Mouse (Mus musculus): ENCODE data around the gene Gjb5. TPM values are rescaled to one million over a fixed set of nuclear protein-coding genes. Genes with fewer than 3 reads are reported as not detected.

Gjb5 gene
- total RNA-seq, 2 experiments from 2014 or later = not detected

DNA sequence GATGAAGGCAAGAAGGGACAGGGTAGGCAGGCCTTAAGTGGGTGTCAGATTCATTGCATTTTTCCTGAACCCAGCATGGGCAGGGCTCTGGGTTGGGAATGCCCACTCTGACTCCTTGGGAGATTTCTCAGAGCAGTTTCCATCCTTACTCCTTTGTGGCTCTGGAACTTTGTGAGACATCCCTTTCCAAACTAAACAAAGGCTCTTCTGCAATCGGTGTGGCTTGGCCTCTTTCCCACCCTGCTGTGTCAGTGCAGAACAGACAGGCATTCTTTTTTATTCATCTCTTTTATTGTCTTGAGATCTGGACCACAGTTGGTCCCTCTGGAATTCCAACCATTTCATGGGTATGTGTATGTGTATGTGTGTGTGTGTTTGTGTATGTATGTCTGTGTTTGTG lies 5.4 kb downstream of the Gjb5 start:
- no peak for ATAC-seq (replicated peaks; ENCODE audit: poor library complexity)

DNA sequence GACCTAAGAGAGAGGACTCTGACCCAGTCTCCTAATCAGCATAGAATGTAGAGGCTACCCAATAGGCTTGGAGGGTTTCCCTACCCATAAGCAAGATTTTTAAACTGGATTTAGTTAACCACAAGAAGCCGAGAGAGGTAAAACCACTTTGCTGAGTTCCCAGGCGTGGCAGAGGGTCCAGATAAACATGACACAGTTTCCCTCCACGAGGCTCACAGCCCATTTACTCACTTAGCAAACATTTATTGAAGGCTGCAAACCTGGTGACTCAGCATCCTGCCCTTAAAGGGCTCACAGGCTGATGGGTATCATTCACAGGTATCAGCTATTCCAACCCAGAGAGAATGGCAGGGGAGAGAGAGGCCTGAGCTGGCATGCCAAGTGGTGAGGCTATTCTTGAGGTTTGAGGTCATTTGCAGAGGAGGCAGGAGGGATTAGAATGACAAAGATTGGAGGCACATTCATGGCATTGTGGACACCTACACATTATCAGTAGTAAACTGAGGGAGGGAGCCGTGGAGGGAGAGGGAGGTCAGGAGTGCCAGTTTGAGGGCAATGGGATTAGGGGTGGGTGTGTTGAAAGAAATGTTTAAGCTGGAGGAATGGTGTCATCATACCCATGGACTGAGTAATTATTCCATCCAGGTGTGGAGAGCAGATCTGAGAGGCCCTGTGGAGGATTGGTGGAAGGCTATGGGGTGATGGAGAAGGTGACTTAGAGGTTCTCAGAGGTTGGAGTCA lies 8.3 kb downstream of the Gjb5 start:
- ATAC-seq (replicated peaks; ENCODE audit: poor library complexity) = no peak

DNA sequence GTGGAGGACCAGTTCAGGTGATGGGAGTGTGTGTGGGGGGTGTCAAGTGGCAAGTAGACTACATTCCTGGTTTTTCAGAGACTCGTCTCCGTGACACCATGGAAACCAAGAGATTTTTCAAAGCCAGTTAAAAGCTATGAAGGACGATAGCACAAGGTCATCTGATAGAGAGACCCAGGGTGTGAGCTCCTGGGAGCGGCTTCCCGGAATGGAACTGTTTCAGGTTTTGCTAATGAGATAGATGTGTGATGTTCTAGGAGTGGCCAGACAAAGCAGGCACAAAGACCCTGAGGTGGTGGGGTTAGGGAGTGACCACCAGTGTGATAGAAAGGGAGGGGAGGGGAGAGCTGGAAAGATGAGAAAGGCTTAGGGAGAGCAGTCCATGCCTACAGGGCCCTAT lies 13.0 kb downstream of the Gjb5 start:
- no peak for ATAC-seq (replicated peaks; ENCODE audit: poor library complexity)

DNA sequence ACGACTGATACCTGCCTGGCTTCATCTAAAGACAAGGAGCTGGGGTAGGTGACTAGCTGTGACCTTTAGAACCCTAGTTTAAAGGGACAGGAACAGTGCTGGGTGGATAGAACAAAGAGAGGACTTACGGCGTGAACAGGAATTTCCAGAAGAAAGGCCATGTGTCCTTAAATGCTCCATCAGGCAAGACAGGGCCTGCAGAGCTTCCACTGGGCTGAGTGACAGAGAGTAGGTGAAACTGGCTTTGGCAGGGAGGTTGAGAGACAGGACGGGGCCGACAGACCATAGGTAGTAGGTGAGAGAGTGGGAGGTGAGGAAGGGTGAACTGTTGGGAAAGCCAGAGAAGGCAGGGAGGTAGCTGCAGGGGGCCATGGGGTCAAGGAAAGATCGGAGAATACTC lies 16.6 kb downstream of the Gjb5 start:
- ATAC-seq (replicated peaks; ENCODE audit: poor library complexity) = no peak

DNA sequence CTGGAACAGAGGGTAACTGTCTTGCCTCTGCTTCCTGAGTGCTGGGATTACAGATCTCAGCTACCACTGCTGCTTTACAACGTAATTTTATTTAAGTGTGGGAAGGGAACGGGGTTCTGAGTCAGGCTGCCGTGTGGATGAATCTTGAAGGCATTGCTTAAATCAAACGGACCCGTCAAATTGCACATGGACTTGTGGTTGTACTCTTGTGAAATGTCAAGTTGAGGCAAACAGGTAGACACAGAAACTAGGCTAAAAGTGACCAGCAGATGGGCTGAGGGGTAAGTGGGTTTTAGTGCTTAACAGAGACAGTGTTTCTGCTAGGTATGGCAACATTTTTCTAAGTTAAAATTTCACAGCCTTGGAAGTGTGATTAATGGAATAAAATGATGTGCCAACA lies 20.3 kb downstream of the Gjb5 start:
- ATAC-seq (replicated peaks; ENCODE audit: poor library complexity) = peak; percentile 76

DNA sequence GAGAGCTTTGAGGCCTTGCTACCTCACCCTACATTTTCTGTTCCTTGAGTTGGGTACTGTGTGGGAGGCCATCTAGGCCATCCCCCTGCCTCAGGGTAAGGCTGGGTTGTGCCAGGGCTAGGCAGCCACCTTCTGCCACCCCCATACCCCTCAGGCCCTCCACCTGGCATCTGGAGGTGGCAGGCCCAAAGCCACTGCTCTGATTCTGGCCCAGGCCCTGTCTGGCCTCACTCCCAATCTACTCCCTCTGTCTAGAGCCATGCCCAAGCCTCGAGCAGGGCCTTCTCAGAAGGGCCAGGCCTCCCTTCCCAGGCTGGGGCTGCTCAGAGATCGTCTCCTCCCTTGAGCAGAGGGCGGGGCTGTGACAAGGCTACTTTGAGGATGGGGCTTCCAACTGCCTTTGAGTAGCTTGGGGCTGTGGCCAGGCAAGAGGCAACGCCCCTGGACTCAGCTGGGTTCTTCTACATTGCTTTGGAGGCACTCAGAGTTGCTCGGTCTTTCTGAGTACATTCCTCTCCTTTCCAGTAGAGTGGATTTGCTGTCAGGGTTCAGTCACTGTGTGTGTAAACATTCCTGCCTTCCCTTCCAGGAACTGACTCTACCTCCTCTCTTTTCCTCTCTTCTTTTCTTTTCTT lies 23.0 kb downstream of the Gjb5 start:
- ATAC-seq (replicated peaks; ENCODE audit: poor library complexity) = no peak

DNA sequence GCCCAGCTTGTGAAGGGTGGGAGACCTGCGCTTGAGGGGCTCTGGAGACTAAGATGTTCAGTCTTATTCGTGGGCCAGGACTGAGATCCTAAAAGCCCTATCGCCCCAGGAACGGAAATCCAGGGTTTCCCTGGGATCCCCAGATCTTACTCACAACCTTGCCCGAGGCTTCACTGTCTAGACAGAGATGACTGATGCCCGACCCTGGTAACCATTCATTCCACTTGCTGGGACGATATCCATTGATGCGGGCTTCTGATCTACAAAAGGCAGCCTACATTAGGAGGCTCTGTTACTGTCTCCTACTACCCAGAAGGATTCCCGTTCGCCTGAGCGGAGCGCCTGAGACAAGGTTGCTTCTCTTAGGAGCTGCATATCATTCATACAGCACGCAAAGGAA lies 26.8 kb downstream of the Gjb5 start:
- ATAC-seq (replicated peaks; ENCODE audit: poor library complexity) = no peak

DNA sequence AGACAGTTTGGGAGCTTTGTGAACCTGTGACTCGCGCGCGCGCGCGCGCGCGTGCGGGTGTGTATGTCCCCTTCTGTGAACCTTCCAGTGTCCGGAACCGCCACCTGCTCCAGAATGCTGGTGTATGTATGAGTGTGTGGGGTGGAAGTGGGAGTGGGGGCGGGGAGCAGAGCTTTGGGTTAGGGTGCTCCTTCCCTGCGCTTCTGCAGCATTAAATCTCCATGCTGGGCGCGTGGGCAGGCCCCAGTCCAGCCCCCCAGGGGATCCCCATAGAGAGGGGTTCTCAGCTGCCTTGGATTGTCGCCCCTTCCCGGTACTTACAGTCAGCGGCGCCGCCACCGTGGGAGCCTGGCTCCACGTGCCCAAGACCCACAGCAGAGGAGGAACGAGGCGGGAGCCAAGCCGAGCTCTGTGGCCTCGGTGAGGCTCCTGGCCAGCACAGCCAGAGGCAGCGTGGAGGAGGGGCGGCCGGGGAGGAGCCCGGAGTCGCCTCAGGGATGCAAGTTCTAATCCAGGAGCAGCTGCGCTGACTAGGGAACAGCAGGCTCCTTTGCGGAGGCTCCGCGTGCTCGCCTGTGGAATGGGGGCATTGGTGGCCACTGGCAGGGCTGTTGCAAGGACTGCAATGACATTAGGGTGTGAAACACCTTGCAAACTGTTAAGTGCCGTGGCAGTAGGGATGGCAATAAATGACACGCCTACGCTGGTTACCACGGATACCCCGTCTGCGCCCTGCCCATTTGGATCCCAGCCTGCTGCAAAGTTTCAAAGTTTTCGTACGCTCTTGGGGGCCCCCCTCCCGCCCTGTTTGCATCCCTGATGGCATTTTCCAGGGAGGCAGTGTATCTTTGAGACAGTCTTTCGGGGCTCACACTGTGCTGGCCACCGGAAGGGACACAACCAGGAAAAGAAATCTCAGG lies 27.5 kb downstream of the Gjb5 start, which contains the start of gene Gjb3:
Gjb3 (minus strand) TSS at position 664 of the 920 bp plus-strand sequence.
- ATAC-seq (replicated peaks; ENCODE audit: poor library complexity) = peak; percentile 35; the same call in 1 of the 2 replicates

DNA sequence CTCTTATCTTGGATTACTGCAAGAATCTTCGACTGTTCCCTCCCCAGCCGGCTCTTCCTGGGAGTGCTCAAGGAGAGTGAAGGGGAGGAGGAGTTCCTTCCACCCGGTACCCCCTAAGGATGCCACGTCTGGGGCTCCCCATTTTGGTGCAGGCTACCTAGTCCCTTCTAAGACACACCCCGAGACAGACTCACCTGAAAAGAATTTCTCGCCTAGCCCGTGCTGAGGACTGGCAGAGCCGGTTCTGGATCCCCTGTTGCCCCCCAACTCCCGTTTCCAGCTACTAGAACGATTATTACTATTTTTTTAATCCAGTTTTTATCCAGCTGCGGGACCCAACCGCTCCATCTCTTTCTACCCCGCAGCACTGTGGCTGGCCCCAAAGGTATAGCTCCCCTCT lies 28.2 kb downstream of the Gjb5 start:
- no peak for ATAC-seq (replicated peaks; ENCODE audit: poor library complexity)

DNA sequence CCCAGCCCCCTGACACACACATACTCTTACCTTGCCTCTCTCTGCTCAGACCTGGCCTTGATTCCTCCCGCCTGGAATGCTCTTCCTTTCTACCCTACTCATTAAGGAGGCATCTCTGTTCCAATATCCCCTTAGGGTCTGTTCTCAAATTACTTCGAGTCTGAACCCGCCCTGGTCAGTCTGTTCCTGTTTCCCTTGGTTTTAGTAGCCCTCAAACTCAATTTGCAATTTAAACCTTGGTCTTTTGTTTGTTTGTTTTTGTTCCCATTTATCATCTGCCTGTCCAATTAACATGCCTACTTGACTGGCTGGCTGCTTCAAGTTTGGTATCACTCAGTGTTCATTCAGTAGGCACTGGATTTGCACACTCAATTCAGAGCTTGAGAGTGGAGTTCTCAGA lies 28.9 kb downstream of the Gjb5 start:
- no peak for ATAC-seq (replicated peaks; ENCODE audit: poor library complexity)

DNA sequence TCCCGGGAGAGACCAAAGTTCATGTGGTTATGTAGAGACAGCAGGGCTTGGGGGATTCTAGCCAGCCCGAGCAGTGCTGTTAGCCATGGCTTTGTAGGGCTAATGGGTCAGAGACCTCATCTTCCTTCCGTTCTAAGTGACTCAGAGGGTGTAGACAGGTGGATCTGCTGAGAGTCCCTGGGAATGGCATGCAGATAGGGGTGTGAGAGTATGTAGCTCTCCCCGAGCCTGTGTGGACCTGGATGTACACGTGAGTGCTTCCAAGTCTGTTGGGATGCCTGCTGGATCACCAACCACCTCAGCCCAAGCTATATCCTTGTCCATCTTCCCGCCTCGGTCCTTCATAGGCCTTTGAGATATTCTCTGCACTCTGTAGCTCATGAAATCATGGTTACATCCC lies 29.6 kb downstream of the Gjb5 start:
- no peak for ATAC-seq (replicated peaks; ENCODE audit: poor library complexity)

DNA sequence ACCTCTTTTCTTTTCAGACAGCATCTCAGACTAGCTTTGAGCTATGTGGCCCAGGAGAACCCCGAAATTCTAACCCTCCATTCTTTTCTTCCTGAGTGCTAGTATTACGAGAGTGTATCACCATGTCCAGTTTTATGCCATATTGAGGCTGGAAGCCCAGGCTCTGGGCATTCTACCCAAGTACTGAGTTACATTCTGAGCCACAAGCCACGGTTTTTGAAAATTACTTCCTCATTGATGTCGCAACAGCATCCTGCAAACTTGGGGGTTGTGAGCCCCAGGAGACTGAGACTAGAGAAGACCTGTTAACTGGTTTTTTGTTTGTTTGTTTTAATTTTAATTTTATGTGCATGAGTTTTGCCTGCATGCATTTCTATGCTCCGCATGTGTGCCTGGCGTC lies 30.2 kb downstream of the Gjb5 start:
- peak; percentile 63 for ATAC-seq (replicated peaks; ENCODE audit: poor library complexity)

DNA sequence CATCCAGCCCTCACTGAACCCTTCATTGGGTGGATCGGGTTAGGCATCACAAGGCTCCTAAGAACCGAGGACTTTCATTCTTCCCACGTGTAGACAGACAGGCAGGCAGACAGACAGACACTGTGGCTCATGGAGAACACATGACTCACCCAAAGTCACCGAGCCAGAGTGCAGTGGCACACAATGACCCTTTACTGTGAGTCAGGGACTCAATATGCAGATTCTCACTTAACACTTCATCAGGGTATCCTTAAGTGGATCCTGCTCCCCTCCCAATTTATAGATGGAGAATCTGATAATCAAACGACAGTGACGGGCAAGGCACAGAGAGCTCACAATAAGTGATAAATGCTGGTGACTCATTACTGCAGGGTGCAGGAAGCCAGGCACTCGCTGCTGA lies 30.7 kb downstream of the Gjb5 start:
- no peak for ATAC-seq (replicated peaks; ENCODE audit: poor library complexity)

DNA sequence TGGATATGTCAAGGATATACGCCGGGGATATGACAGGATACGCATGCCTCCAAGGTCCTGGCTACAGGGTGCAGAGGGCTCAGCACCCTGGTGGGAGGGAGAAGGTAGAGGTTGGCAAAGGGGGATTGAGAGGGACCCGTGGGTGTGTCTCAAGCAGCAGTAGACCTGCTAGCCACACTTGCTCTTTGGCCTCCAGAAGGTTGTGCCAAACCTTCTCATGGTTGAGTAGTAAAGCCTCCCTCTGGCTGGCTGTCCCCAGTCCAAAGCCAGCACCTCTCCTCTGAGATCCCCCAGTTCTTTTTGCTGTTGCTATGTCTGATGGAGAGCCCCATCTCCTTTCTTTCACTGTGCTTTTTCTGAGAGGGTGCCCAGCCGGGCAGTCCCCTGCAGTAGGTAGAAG lies 32.7 kb downstream of the Gjb5 start:
- ATAC-seq (replicated peaks; ENCODE audit: poor library complexity) = no peak

DNA sequence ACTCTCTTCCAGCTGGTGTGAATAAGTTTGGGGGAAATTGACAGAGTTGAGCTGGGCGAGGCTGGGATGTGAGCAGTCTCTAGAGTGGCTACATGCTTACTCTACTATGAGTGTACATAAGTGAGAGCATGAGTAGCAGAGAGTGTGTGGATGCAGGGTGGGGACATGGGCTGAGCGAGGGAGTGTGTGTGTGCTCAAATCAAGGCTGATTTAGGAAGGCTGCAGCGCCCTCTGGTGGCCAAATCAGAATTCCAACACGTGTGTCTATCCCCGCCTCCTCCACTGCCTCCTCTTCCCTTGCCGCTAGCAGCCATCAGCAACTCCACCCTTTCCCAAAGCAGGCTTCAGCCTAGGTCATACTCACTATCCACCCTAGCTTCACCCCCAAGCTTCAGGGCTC lies 33.2 kb downstream of the Gjb5 start:
- peak; percentile 82 for ATAC-seq (replicated peaks; ENCODE audit: poor library complexity)

DNA sequence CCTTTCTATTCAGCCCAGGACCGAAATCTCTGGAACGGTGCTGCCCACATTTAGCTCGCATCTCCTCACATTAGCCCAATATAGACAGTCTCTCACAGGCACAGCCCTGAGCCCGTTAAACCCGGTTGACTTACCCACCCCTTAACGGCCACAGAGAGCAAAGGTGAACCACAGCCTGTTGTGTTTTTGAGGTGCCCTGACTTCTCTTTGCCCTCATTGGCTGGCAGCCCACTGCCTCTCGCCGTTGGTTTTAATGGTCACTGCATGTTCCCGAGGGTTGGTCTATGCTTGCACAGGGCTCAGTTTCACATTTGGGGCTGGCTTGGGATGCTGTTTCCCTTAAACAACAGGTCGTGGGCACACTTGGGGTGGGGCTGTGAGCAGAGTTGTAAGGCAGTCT lies 33.7 kb downstream of the Gjb5 start:
- ATAC-seq (replicated peaks; ENCODE audit: poor library complexity) = no peak

DNA sequence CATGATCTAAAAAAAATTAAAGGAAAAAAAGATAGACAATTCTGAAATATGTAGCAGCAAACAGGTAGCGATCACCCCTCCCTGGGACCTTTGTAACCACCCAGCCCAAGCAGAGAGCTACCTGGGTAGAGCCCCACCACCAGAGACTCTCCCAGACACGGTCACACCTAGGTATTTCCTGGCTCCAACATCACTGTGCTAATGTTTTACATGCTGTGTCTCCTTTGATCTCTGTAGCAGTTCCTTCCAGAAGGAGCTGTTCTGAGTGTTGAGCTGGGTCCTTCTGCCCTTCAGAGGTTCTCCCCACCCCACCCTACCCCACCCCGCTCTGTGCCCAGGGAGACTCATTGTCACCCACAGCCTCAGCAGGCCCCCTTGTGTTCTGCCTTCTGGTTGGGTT lies 34.3 kb downstream of the Gjb5 start:
- ATAC-seq (replicated peaks; ENCODE audit: poor library complexity) = no peak

DNA sequence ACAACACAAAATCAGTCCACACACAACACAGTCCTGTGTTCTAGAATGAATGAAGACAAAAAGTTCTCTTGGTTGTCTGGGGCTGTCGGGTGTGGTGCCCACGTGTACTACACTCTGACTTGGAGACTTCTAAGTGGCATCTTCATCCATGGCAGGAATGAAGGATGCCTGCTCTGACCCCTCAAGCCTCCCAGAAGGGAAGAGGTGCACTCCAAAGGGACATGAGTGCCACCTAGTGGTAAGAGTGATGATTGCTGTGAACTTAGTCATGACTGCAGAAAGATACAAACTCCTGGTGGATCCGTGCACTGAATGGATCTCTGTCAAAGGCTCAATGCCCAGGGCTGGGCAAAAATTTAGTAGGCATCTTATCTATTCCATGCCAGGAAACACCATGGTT lies 38.4 kb downstream of the Gjb5 start:
- ATAC-seq (replicated peaks; ENCODE audit: poor library complexity) = peak; percentile 92

DNA sequence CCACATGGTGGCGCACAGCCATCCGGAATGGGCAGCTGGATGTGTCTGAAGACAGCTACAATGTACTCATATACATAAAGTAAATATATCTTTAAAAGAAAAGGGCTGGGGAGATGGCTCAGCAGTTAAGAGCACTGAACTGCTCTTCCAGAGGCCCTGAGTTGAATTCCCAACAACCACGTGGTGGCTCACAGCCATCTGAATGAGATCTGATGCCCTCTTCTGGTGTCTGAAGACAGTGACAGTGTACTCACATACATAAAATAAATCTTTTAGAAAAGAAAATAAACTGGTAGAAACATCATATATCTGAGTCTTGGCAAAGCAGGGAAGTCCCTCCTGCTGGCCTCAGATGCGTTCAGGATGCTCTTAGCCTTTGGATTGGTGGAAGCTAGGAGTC lies 40.8 kb downstream of the Gjb5 start:
- ATAC-seq (replicated peaks; ENCODE audit: poor library complexity) = no peak

DNA sequence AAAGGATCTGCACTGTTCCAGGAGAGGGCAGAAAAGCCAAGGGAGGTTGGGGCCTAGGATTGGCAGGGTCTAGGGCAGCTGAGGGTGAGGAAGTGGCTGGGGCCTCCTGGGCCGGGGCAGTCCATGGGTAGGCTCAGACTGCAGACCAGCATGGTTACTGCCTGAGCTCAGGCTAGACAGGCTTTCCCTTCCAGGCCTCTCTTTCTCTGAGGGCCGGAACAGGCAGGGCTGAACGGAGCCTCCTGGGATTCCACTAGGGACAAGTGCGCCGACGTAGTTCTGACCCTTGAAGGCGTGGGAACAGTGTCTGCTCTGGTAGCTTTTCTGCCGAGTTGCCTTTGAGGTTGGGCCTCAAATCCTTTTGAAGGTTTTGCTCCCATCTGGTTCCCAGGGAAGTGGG lies 42.2 kb downstream of the Gjb5 start:
- no peak for ATAC-seq (replicated peaks; ENCODE audit: poor library complexity)

DNA sequence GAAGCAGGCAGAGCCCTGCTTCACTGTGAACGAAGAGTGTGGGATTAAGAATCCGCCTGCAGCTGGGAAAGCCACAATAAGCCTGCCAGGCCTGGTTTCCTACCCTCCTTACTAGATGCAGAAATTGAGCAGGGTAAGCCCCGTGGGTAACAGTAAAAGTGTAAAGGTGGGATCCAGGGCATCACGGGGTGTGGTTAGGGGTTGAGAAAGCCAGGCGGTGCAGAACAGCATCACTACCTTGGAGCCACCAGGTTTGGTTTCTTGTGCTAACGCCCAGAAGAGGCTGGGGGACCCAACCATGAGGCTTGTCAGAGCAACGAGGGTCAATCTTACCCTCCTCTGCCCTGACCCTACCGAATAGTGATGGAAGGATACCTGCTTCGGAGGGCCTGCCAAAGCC lies 43.4 kb downstream of the Gjb5 start:
- no peak for ATAC-seq (replicated peaks; ENCODE audit: poor library complexity)

DNA sequence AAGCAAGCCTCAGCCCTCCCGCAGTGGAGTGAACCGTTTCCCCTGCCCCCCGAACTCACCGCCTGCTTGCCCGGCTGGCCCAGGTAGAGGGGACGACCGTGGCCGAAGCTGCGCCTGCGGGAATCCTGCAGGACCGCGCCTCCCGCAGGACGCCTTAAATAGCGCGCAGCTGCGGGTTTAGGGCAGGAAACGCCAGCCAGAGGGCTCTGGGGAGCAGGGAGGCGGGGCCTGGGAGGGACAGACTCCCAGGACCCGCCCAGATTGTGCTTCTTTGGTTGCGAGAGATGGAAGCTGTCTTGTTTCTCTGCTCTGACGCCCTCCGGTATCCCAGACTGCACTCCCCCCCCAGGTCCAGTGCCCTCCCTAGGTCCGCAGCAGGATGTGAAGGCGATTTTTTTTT lies 44.1 kb downstream of the Gjb5 start, which contains the start of gene Gja4:
Gja4 (minus strand) TSS at position 179 of the 400 bp plus-strand sequence.
- ATAC-seq (replicated peaks; ENCODE audit: poor library complexity) = peak; percentile 90

Data from megakaryocyte progenitor cell, adult 5-6 weeks (primary cell).